Mouse (Mus musculus): ENCODE results near the gene Chpf. TPM values are rescaled to one million over a fixed set of nuclear protein-coding genes. Genes with fewer than 3 reads are reported as not detected.
A peak's percentile ranks its signal among the peaks of the same experiment; 100 is the strongest.

The Chpf gene
- polyA plus RNA-seq, 1 experiment: 52.1 TPM

DNA sequence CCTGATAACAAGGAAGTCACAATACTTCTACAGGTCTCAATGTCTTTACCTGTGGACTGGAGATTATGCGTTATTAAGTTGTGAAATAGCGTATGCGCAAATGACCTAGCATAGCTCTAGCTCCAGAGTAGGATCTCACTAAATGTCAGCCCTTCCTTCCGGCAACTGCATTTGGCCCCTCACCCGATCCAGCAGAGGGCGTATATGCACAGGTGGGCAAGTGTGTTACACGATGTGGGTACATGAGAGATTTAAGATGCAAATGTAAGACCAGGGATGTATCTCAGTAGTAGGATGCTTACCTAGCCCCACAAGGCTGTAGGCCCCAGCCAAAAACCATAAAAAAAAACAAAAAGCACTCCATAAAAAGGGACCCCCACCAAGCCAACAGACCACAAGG, 20.3 kb upstream of the Chpf start:
- TF ChIP-seq TCF3 (IDR thresholded peaks at IDR 0.05; ENCODE audit: insufficient read length, low read depth): no peak
- TF ChIP-seq MYOG (IDR thresholded peaks at IDR 0.05; ENCODE audit: control insufficient read depth in 1 of 3, insufficient read depth in 1 of 3, insufficient read length in 2 of 3, low read depth in 2 of 3): no peak
- no peak for TF ChIP-seq USF1 (IDR thresholded peaks at IDR 0.05; ENCODE audit: low read depth)
- TF ChIP-seq MAX (IDR thresholded peaks at IDR 0.05; ENCODE audit: low read depth): no peak
- no peak for TF ChIP-seq CEBPB (IDR thresholded peaks at IDR 0.05; ENCODE audit: insufficient read depth, poor library complexity, severe bottlenecking)
- no peak for TF ChIP-seq POLR2A (IDR thresholded peaks at IDR 0.05; ENCODE audit: insufficient read length, low read depth)
- no peak for TF ChIP-seq E2F4 (IDR thresholded peaks at IDR 0.05; ENCODE audit: insufficient read depth)
- no peak for TF ChIP-seq REST (IDR thresholded peaks at IDR 0.05; ENCODE audit: insufficient read depth, insufficient read length)
- TF ChIP-seq MYOD1 (IDR thresholded peaks at IDR 0.05; ENCODE audit: control insufficient read depth in 1 of 3, insufficient read length in 2 of 3, low read depth in 2 of 3): no peak
- TF ChIP-seq POLR2AphosphoS2 (IDR thresholded peaks at IDR 0.05; ENCODE audit: insufficient read length, low read depth): no peak
- no peak for TF ChIP-seq TCF12 (IDR thresholded peaks at IDR 0.05; ENCODE audit: insufficient read depth, poor library complexity, severe bottlenecking)
- no peak for TF ChIP-seq SRF (IDR thresholded peaks at IDR 0.05; ENCODE audit: control insufficient read depth, insufficient read length, low read depth)
- Histone ChIP-seq H3K4me3 (no peak overlapping the region), H3K27me3 (ENCODE audit: control insufficient read depth, insufficient read depth, insufficient read length) (no peaks in the 10 kb centered on the region), H3ac (ENCODE audit: control insufficient read depth, insufficient read length) (no peak overlapping the region), H3K79me2 (ENCODE audit: control insufficient read depth, insufficient read depth) (no peaks in the 10 kb centered on the region), H3K4me2 (ENCODE audit: low read depth) (no peak overlapping the region), H3K36me3 (ENCODE audit: control insufficient read depth, insufficient read depth) (peaks cover 7% of the 10 kb centered on the region)

DNA sequence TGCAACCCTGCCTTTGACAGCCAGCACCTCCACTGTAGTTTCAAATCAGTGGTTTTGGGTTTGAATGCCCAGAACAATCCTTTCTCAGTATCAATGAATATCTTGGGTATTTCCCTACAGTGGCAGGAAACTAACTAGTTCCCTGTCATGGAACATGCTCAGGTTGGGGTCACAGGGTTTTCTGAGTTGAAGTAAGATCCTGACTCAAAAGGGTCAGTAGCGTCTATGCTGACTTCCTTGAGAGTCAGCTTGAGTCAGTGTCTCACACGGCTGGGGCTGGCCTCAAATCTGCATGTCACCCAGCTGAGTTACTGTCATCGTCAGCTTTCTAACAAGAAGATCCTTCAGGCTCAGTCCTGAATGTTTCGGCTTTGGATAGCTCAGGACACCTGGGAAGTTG, 19.8 kb upstream of the Chpf start:
- Histone ChIP-seq H3K36me3 (ENCODE audit: control insufficient read depth, insufficient read depth) (peaks cover 7% of the 10 kb centered on the region), H3K79me2 (ENCODE audit: control insufficient read depth, insufficient read depth) (no peaks in the 10 kb centered on the region), H3K27me3 (ENCODE audit: control insufficient read depth, insufficient read depth, insufficient read length) (no peaks in the 10 kb centered on the region), H3K4me2 (ENCODE audit: low read depth) (no peak overlapping the region), H3K4me3 (no peak overlapping the region), H3ac (ENCODE audit: control insufficient read depth, insufficient read length) (no peak overlapping the region)
- no peak for TF ChIP-seq E2F4 (IDR thresholded peaks at IDR 0.05; ENCODE audit: insufficient read depth)
- TF ChIP-seq POLR2AphosphoS2 (IDR thresholded peaks at IDR 0.05; ENCODE audit: insufficient read length, low read depth): no peak
- TF ChIP-seq MYOD1 (IDR thresholded peaks at IDR 0.05; ENCODE audit: control insufficient read depth in 1 of 3, insufficient read length in 2 of 3, low read depth in 2 of 3): no peak
- TF ChIP-seq MAX (IDR thresholded peaks at IDR 0.05; ENCODE audit: low read depth): no peak
- TF ChIP-seq SRF (IDR thresholded peaks at IDR 0.05; ENCODE audit: control insufficient read depth, insufficient read length, low read depth): no peak
- no peak for TF ChIP-seq MYOG (IDR thresholded peaks at IDR 0.05; ENCODE audit: control insufficient read depth in 1 of 3, insufficient read depth in 1 of 3, insufficient read length in 2 of 3, low read depth in 2 of 3)

DNA sequence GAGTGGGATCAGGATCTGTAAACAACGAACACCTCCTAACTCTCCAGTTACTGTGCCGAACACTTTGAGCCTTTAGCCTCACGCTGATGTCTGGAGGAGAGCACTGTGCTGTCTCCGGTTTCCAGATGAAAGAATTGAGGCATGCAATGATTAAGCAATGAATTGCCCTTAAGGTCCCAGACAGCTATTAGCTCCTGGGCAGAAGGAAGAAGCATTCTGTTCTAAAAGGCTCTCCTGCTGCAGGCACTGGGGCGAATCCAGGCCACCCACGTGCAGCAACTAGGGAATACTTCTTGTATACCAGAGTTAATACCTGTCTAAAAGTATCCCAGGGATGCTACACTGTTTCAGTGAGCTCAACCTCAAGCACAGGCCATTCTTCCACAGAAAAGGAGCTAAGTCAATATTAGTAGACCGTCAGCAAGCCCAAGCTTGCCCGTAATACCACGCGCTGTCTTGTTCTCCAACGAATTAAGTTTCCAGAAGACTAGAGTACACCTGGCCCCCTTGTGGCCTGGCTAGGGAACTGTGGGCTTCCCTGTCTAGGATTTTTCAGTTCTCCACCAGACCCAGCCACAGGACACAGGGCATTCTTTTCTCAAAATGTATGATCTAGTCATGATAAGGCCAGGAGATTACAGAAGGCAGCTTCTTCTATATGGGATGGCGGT, 15.9 kb upstream of the Chpf start:
- H3K79me2 ChIP-seq (ENCODE audit: control insufficient read depth, insufficient read depth): no peaks in the 10 kb centered on the region
- no peaks in the 10 kb centered on the region for H3K27me3 ChIP-seq (ENCODE audit: control insufficient read depth, insufficient read depth, insufficient read length)
- peaks cover 5% of the 10 kb centered on the region for H3K36me3 ChIP-seq (ENCODE audit: control insufficient read depth, insufficient read depth)
- H3K4me3 ChIP-seq: no peak overlapping the region
- H3K4me2 ChIP-seq (ENCODE audit: low read depth): no peak overlapping the region
- no peak overlapping the region for H3ac ChIP-seq (ENCODE audit: control insufficient read depth, insufficient read length)
- no peak for TF ChIP-seq SRF (IDR thresholded peaks at IDR 0.05; ENCODE audit: control insufficient read depth, insufficient read length, low read depth)
- no peak for TF ChIP-seq MAX (IDR thresholded peaks at IDR 0.05; ENCODE audit: low read depth)
- no peak for TF ChIP-seq MYOD1 (IDR thresholded peaks at IDR 0.05; ENCODE audit: control insufficient read depth in 1 of 3, insufficient read length in 2 of 3, low read depth in 2 of 3)
- TF ChIP-seq TCF12 (IDR thresholded peaks at IDR 0.05; ENCODE audit: insufficient read depth, poor library complexity, severe bottlenecking): no peak
- no peak for TF ChIP-seq POLR2A (IDR thresholded peaks at IDR 0.05; ENCODE audit: insufficient read length, low read depth)
- TF ChIP-seq MYOG (IDR thresholded peaks at IDR 0.05; ENCODE audit: control insufficient read depth in 1 of 3, insufficient read depth in 1 of 3, insufficient read length in 2 of 3, low read depth in 2 of 3): no peak
- TF ChIP-seq REST (IDR thresholded peaks at IDR 0.05; ENCODE audit: insufficient read depth, insufficient read length): no peak
- no peak for TF ChIP-seq CEBPB (IDR thresholded peaks at IDR 0.05; ENCODE audit: insufficient read depth, poor library complexity, severe bottlenecking)

DNA sequence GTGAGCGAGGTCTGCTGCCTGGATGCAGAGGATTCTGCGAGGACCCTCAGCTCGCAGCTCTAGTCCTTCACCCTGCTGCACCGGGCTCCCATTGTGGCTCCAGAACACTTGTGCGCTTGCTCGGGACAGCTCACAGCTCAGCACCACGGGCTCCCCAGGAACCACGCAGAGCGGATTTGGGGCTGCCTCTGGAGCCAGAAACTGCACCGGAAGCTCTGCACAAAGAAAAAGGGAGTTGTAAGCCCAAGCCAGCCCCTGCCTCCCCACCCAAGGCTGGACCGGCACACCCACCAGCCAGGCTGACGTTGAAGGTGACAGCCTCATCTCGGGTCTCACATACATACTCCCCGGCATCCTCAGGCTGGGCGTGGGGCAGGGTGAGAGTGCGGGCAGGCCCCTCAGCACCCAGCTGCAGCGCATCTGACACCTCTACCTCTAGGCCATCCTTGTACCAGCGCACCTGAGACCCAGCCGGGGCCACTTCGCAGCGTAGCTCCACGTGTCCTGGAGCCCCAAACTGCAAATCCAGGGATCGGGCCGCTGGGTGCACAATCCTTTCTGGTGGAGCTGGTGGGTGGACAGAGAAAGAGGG, 13.6 kb upstream of the Chpf start:
- H3K27me3 ChIP-seq (ENCODE audit: control insufficient read depth, insufficient read depth, insufficient read length): no peaks in the 10 kb centered on the region
- TF ChIP-seq POLR2AphosphoS2 (IDR thresholded peaks at IDR 0.05; ENCODE audit: insufficient read length, low read depth): peak; percentile 50
- TF ChIP-seq USF1 (IDR thresholded peaks at IDR 0.05; ENCODE audit: low read depth): no peak
- no peaks in the 10 kb centered on the region for H3K79me2 ChIP-seq (ENCODE audit: control insufficient read depth, insufficient read depth)
- no peak overlapping the region for H3K4me2 ChIP-seq (ENCODE audit: low read depth)
- peaks cover 2% of the 10 kb centered on the region for H3K36me3 ChIP-seq (ENCODE audit: control insufficient read depth, insufficient read depth)
- no peak overlapping the region for H3K4me3 ChIP-seq
- H3ac ChIP-seq (ENCODE audit: control insufficient read depth, insufficient read length): no peak overlapping the region

GRCm38 (mm10) chr1:75490785-75491551, 11.9 kb upstream of the Chpf start:
- no peak for TF ChIP-seq MYOG (IDR thresholded peaks at IDR 0.05; ENCODE audit: control insufficient read depth in 1 of 3, insufficient read depth in 1 of 3, insufficient read length in 2 of 3, low read depth in 2 of 3)
- TF ChIP-seq POLR2AphosphoS2 (IDR thresholded peaks at IDR 0.05; ENCODE audit: insufficient read length, low read depth): no peak
- no peak for TF ChIP-seq POLR2A (IDR thresholded peaks at IDR 0.05; ENCODE audit: insufficient read length, low read depth)

More at GRCm38 (mm10) chr1:75490785-75491551, 11.9 kb upstream of the Chpf start:
- Histone ChIP-seq H3K36me3 (ENCODE audit: control insufficient read depth, insufficient read depth) (no peaks in the 10 kb centered on the region), H3K79me2 (ENCODE audit: control insufficient read depth, insufficient read depth) (no peaks in the 10 kb centered on the region), H3K4me3 (no peak overlapping the region), H3K4me2 (ENCODE audit: low read depth) (no peak overlapping the region), H3K27me3 (ENCODE audit: control insufficient read depth, insufficient read depth, insufficient read length) (no peaks in the 10 kb centered on the region), H3ac (ENCODE audit: control insufficient read depth, insufficient read length) (no peak overlapping the region)
